Mouse (Mus musculus): ENCODE data around the gene Bach2.

Gene Bach2

DNA sequence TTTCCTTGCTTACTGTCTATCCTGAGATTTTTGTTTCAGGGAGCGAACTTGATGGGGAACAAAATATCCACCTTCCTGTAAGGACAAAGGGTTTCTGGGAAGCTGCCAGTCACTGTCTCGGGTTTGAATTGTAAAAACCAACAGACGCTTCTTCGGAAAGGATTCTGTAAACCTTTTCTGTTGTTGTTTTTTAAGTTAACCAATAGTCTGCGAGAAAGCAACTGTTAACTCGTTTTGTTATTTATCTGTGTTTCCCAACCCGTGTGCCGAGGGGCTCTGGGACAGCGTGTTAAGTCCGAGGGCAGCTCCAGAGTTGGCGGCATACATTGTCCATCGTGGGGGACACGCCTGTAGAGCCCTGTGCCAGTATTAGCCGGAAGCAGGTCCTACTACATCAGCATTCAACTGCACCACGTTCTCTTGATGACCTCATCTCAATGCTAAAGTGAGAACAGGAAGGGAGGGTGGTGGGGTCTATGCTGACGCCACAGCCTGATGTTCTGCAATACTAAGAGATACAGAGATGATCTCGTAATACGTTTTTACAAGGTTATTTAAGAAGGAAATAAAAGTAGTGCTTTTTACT lies 113.2 kb downstream of the Bach2 start:
- in situ Hi-C loops (cut with MboI, MseI): no loop called here

DNA sequence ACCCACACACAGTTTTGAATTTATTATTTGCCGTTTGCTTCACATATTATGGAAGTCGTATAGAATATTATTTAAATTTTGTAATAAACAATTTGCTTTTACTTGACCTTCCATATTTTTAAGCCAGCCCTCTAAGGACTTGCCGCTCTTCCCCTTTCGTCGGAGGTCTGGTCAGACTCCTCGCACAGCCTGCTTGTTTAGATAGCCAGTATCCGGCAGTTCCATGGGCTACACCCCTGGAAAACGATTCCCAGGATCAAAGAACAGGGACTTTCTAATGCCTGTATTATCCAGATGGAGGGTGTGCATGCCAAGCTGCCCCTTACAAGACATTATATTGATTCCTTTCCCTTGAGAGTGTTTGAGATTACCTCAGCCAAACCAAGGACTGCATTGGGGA lies 113.8 kb downstream of the Bach2 start:
- in situ Hi-C loops (cut with MboI, MseI): no loop called here

DNA sequence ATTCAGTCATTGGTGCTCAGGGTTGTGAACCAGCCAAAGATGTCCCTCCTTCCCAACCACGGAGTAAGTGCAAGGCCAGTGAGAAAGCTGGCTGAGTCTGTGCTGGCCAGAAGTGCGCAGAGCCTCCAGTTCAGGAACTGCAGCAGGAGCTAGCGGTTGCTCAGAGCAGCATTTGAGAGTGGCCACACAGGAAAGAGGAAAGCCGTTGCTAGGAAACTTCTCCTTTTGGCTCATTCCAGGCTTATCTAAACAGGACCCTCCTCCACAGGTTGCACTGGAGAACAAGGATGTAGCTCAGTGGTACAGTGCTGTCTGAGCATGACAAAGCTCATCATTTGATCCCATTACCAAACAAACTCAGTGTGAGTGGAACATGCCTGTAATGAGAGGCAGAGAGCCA lies 114.2 kb downstream of the Bach2 start:
- in situ Hi-C loops (cut with MboI, MseI): no loop called here

DNA sequence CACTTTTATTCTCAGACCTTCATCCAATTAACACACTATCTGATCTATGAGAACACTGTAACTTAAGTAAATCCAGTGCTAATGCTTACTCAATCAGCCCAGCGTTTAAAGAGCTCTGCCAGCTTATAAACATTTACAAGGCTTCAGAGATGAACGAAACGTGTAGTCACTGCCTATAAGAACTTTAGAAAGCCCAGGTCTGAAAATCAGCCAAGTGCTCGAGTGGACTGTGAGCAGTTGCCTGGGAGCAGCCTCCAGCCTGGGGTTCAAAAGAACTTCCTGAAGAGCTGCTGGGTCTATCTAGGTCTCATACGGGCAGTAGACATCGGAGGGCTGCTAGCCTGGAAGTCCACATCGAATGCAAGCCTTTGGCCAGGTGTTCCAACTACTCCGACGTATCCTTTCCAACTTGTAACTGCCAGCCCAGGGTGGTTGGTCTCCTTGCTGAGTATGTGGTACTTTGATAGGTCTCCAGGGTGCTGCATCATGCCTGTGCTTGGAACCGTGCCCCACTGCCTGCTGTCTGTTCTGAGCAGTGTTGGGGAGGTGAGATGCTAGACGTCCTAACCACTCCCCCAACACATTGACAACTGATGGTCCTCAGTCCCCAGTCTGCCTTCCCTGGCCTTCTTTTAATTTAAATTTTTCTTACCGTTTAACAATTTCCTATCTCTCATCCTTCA lies 117.5 kb downstream of the Bach2 start:
- in situ Hi-C loops (cut with MboI, MseI): no loop called here

DNA sequence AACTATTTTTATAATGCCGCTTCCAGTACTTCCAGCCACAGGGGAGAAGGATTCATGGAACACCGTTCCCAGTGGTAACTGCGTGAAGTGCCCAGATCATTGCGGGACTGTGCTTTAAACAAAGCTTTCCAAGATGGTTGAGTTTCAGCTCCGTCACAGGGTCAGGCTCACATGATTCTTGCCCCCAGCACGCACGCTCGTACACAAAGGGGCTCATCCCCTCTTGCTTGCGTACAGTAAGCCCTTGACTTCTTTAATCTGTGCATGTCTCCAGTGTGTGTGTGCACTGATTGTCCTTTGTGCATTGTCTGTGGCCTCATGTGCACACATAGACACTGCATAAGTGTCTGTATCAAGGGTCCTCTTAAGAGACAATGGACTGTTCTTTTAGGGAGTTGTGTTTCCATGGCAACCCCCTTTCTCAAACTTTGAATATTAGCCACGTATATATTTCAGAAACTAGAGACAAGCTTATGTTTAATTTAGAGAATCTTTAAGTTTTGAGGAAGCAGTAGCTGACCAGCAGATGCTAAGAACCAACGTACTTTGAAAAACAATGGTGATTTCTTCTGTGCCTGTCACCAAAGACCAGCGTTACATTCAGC lies 119.5 kb downstream of the Bach2 start:
- in situ Hi-C loops (cut with MboI, MseI): no loop called here

DNA sequence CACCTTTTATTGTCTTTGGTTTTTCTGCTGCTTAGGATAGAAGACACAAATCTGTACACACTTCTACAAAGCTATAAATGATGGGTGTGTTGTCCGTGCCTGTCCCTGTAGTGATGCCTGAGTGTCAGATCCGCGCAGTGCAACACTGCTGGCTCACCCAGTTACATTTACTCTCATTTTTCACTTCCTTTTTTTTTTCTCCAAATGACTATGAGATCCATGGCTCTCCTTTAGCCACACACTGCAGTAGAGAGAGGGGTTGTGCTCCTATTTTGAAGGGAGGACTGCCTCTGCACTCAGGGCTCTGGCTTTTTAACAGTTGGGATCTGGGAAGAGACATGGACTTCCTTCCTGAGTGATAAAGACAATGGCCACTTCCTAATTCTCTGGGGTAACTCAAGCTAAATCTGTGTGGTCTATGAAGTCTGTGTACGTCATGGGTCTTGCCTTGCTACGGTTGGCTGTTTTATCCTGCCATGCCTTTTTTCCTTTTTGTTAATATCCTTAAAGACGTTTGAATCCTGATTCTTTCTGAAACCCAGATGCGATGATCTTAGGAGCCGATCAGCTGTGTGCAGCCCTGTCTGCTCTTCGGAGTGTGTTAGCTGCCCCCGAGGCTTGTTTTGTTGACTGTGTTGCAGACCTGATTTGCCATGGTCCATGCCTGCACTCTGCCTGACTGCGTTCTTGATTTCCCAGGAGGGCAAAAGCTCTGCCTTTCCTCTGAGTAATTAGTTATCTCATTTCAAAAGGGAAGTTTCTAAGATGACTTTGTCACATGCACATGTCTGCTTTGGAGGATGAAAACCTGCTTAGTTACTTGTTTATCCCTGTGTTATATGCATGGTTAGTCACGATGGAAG lies 120.2 kb downstream of the Bach2 start:
- in situ Hi-C loops (cut with MboI, MseI): no loop called here

DNA sequence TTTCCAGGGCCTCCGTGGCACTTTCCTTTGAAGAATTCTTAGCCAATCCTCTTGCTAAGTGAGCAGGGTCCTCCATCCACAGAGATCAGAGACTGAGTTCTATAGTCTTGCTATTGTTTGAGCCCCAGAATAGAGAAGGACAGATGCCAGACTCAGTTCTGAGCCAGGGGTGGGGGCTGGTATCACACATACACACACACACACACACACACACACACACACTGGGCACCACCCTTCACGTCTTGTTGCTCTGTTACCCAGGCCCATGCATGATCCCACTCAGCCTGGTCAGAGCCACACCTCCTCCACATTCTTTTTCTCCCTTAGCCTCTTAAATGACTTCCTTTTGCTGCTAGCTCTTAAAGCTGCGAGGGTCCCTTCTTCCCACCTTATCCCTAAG lies 121.0 kb downstream of the Bach2 start:
- in situ Hi-C loops (cut with MboI, MseI): no loop called here

GRCm38 (mm10) chr4:32360496-32360895 lies 121.9 kb downstream of the Bach2 start:
- in situ Hi-C loops (cut with MboI, MseI): no loop called here

GRCm38 (mm10) chr4:32363488-32363984 lies 124.9 kb downstream of the Bach2 start:
- in situ Hi-C loops (cut with MboI, MseI): no loop called here

GRCm38 (mm10) chr4:32365144-32365907 lies 126.7 kb downstream of the Bach2 start:
- in situ Hi-C loops (cut with MboI, MseI): no loop called here

- in situ Hi-C loops (cut with MboI, MseI): no loop called here
Measured at GRCm38 (mm10) chr4:32366176-32366575, 127.6 kb downstream of the Bach2 start.

DNA sequence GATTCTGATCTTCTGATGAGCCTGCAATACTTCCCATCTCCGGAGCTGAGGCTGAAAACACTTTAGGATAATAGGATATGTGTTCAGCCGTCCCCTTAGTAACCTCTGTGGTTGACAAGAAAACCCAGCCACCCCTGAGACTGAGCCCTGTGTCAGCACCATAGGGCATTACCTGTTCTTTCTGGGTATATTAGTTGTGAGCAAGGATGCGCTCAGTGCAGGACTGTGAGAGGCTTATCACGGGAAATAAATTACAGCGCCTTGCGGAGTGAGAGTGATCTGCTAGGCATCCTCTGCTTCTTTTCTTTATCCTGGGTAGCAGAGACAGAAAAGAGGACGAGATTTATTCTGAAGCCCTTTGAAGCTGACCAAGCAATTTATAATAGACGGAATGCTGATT lies 129.7 kb downstream of the Bach2 start:
- in situ Hi-C loops (cut with MboI, MseI): no loop called here

DNA sequence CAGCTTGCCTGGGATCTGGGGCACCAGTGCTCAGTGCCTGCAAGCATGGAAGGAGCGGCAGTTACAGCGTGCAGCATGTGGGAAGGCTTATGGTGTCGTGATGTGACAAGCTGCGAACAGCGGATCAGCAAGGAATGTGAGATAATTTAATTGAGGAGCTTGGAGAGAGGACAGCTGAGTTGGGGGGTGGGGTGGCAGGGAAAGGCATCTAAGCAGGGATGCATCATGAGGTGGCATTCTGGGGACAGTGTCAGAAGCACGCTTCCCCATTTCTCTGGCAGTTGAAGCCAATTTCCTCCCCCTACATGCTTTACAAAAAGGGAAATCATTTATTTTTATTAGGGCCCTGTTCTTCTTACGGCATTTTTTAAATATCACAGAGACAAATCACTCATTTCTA lies 134.5 kb downstream of the Bach2 start:
- in situ Hi-C loops (cut with MboI, MseI): no loop called here

DNA sequence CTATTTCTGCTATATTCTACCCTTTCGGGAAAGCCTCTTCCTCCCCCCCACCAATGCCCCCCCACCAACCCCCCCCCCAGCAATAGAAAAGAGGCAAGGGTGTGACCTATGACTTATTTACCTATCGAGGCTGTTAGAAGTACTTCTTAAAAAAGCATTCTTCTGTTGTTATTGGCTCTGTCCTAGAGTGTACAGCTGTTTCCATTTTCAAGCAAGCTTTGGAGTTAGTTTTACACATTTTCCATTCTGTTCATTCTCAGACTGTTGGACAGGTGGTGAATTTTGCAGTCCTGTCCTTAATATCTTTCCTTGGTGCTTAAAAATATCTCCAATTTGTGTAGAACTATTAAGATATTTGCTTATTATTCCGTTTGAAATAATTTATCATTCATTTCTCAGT lies 134.9 kb downstream of the Bach2 start:
- in situ Hi-C loops (cut with MboI, MseI): no loop called here

DNA sequence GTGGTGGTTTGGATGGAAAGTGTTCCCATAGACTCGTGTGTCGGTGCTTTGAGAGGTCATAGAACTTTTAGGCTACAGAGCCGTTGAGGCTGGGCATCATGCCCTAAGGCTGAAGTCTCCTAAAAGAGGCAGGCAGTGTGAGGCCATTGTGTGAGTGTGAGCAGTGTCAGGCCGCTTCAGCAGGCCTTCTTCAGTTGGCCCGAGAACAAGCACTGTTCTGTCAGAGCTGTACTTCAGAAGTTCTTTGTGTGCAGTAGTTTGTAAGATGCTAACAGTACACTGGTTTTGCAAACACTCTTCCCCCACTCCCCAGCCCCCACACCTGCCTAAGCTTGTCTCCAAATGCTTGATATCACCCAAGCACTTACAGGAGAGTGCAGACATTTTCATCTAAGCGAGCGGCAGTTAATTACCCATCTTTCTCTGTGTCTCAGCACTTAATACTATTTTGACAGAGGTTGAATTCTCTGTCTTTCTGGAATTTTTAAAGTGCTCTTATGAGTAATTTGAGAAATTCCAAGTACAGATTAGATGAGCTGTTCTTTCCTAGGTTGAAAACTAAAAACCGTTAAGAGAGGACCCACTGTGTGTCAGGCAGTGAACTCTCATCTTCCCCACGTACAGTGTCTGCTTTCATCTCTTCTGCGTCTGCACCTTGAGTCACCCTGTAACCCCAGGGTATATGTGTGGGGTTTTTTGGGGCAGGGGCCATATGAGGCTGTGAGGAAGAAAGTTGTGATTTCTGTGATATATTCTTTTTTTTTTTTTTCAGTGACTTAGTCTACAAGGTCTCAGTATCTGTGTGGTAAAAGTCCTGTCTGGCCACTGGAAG lies 136.4 kb downstream of the Bach2 start:
- in situ Hi-C loops (cut with MboI, MseI): loop anchor here (5.0 kb wide), 1 partner anchor 47 kb away; no protein-coding TSS in a partner anchor

GRCm38 (mm10) chr4:32375721-32376526 lies 137.3 kb downstream of the Bach2 start:
- in situ Hi-C loops (cut with MboI, MseI): loop anchor here (5.0 kb wide), 1 partner anchor 46 kb away; no protein-coding TSS in a partner anchor

DNA sequence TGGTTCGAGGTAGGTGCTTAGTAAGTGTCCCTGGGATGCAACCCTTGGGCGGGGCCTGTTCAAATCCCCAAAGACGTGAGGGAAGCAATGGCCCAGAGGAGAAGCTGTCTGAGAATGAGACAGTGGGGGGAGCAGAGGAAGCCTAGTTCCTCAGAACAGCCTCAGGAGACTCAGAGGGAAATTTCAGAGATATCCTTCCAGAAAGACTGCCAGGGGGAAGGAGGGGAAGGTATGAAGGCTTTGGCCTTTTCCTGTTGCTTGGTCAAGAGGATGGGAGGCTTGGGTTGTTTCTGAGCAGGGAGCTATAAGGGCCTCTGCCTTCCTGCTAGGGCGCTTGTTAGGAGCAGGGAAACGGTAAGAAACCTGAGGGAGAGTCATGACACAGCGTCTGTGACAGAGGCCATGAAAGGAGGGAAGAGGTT lies 137.9 kb downstream of the Bach2 start:
- in situ Hi-C loops (cut with MboI, MseI): loop anchor here (5.0 kb wide), 1 partner anchor 46 kb away; no protein-coding TSS in a partner anchor

DNA sequence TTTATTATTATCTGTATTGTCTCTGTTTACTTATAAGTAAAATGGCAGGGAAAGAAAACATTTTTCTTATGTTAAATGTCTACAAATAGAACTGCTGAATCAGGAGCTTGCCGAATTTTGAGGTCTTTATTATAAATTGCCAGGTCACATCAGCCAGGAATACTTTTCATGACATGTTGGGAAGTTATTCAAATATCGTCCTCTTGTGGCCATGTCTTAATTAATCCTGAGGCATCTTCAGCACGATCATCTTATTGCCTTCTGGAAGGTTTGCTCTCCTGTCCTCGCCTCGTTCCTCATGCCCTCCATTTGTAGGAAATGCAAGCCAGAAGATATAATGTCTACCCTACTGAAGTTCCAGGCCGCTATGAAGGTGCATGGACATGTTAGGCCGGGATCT lies 140.5 kb downstream of the Bach2 start:
- in situ Hi-C loops (cut with MboI, MseI): loop anchor here (5.0 kb wide), 1 partner anchor 43 kb away; no protein-coding TSS in a partner anchor

GRCm38 (mm10) chr4:32381666-32382381 lies 143.2 kb downstream of the Bach2 start:
- in situ Hi-C loops (cut with MboI, MseI): no loop called here
